Mouse (Mus musculus) midbrain, embryonic 16.5 days (tissue): Measurements from ENCODE around the gene Ech1. TPM values are rescaled to one million over a fixed set of nuclear protein-coding genes. Genes with fewer than 3 reads are reported as not detected.

ENCODE experiments used
- ATAC-seq: fragments of 200-750 bp; cut with Nextera tagmentation; 2 replicates; pipeline ENCODE4 v1.8.0; 2017; ENCODE audit warnings: moderate TSS enrichment
- H3K27ac ChIP-seq: fragments of 300-500 bp; sonication (generic); 2 replicates; pipeline ENCODE4 v1.5.1; 2014; ENCODE audit warnings: mild to moderate bottlenecking, low read length, mixed read lengths
- H3K27me3 ChIP-seq: fragments of 300-500 bp; sonication (generic); 2 replicates; pipeline ENCODE4 v1.6.1; 2014; ENCODE audit warnings: low read depth, low read length, mixed read lengths; ENCODE audit not compliant: control insufficient read depth, insufficient read depth
- H3K36me3 ChIP-seq: fragments of 300-500 bp; sonication (generic); 2 replicates; pipeline ENCODE4 v1.6.1; 2014; ENCODE audit warnings: mild to moderate bottlenecking, low read length, moderate library complexity, mixed read lengths; ENCODE audit not compliant: control insufficient read depth, insufficient read depth
- H3K4me1 ChIP-seq: fragments of 300-500 bp; sonication (generic); 2 replicates; pipeline ENCODE4 v1.6.1; 2014; ENCODE audit warnings: mild to moderate bottlenecking, low read length, mixed read lengths; ENCODE audit not compliant: control insufficient read depth, insufficient read depth
- H3K4me2 ChIP-seq: fragments of 300-500 bp; sonication (generic); 2 replicates; pipeline ENCODE4 v1.6.1; 2014; ENCODE audit warnings: mild to moderate bottlenecking, low read length, mixed read lengths
- H3K4me3 ChIP-seq: fragments of 300-500 bp; sonication (generic); 2 replicates; pipeline ENCODE4 v1.5.1; 2014; ENCODE audit warnings: low read depth, mild to moderate bottlenecking, low read length, moderate library complexity, mixed read lengths
- H3K9ac ChIP-seq: fragments of 300-500 bp; sonication (generic); 2 replicates; pipeline ENCODE4 v1.6.1; 2014; ENCODE audit warnings: low read depth, low read length, mixed read lengths
- H3K9me3 ChIP-seq: fragments of 300-500 bp; sonication (generic); replicated peaks from 2 replicates; pipeline ENCODE4 v1.6.1; 2014; ENCODE audit warnings: mild to moderate bottlenecking, low read length, mixed read lengths; ENCODE audit not compliant: control insufficient read depth, poor library complexity, severe bottlenecking
- WGBS: fragments of 180-500 bp; shearing (Covaris S2); extraction: QIAGEN DNeasy Blood & Tissue Kit; methylation state at CpG from one replicate; pipeline ENCODE4 v1.1.7; 2014; 5-methylcytosine and 5-hydroxymethylcytosine counted together
- polyA plus RNA-seq: library from polyadenylated mRNA; unstranded; fragments of >200 nt; fragmentation: Nextera tagmentation; extraction: Ambion mirVana; gene quantifications from 2 replicates; pipeline ENCODE4 v1.2.1, GENCODE M21; 2015

The Ech1 gene
- polyA plus RNA-seq, 1 experiment from 2014 or later = 96.4 TPM

- H3K27me3 ChIP-seq = no peaks in the 10 kb centered on the region
- no peak for ATAC-seq
- H3K27ac ChIP-seq = no peak overlapping the region
- no peaks in the 10 kb centered on the region for H3K9me3 ChIP-seq
- H3K4me1 ChIP-seq = no peaks in the 10 kb centered on the region
- WGBS = 91% methylated on average over 24 of the region's 24 CpGs
- no peak overlapping the region for H3K4me2 ChIP-seq
- no peak overlapping the region for H3K9ac ChIP-seq
- no peaks in the 10 kb centered on the region for H3K36me3 ChIP-seq
- H3K4me3 ChIP-seq = no peak overlapping the region
Measured at GRCm38 (mm10) chr7:28870901-28871664, 46.1 kb downstream of the Ech1 start.

- ATAC-seq = no peak
- WGBS = 66% methylated on average over 2 of the region's 2 CpGs
- H3K9ac ChIP-seq = no peak overlapping the region
- no peaks in the 10 kb centered on the region for H3K9me3 ChIP-seq
- no peaks in the 10 kb centered on the region for H3K4me1 ChIP-seq
- H3K4me3 ChIP-seq = no peak overlapping the region
- no peaks in the 10 kb centered on the region for H3K36me3 ChIP-seq
- no peak overlapping the region for H3K4me2 ChIP-seq
- H3K27me3 ChIP-seq = no peaks in the 10 kb centered on the region
- no peak overlapping the region for H3K27ac ChIP-seq
Measured at GRCm38 (mm10) chr7:28874565-28874964, 49.5 kb downstream of the Ech1 start.

DNA sequence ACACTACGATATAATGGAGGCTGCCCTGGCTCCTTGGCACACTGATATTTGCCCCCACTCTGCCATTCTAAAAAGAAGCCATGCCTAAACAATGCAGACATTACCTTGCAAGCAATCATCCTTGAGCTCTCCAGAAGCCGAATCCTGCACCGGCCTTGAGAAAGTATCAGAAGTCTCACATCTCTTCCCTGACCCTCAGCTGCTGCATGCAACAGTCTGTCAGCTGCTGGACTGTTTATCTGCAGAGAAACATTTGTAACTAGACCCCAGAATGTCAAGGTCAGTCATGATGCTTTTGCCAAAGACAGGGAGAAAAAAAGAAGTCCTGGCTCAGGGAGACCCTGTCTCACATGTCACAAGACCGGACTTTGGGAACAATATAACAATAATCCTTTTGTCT lies 51.1 kb downstream of the Ech1 start:
- no peak overlapping the region for H3K9ac ChIP-seq
- H3K36me3 ChIP-seq = no peaks in the 10 kb centered on the region
- H3K27ac ChIP-seq = no peak overlapping the region
- no peak for ATAC-seq
- WGBS = 88% methylated on average over 4 of the region's 4 CpGs
- no peaks in the 10 kb centered on the region for H3K27me3 ChIP-seq
- H3K4me2 ChIP-seq = no peak overlapping the region
- no peak overlapping the region for H3K4me3 ChIP-seq
- no peaks in the 10 kb centered on the region for H3K4me1 ChIP-seq
- H3K9me3 ChIP-seq = no peaks in the 10 kb centered on the region

- no peak for ATAC-seq
- Histone ChIP-seq H3K4me3 (no peak overlapping the region), H3K27ac (no peak overlapping the region), H3K9me3 (no peaks in the 10 kb centered on the region), H3K4me2 (no peak overlapping the region), H3K4me1 (no peaks in the 10 kb centered on the region), H3K36me3 (no peaks in the 10 kb centered on the region), H3K27me3 (no peaks in the 10 kb centered on the region), H3K9ac (no peak overlapping the region)
- 94% methylated on average over 7 of the region's 7 CpGs for WGBS
Measured at GRCm38 (mm10) chr7:28877155-28877554, 52.1 kb downstream of the Ech1 start.

DNA sequence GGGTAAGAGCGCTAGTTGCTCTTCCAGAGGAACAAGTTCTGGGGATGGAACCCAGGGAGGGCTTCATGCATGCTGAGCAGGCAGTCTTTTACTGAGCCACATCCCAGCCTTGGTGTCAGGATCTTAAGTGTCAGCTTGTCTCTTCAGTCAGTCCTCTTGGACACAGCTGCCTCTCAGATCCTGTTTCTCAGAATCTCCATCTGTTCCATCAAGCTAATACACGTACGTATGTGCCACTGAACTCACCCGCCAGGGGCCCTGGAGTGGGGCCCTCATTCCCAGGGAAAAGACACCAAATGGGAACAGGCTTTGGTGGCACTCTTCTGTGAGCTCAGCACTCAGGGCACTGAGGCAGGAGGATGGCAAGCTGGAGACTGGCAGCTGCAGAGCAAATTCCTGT lies 52.8 kb downstream of the Ech1 start:
- ATAC-seq = no peak
- Histone ChIP-seq H3K27me3 (no peaks in the 10 kb centered on the region), H3K36me3 (no peaks in the 10 kb centered on the region), H3K4me3 (no peak overlapping the region), H3K4me1 (no peaks in the 10 kb centered on the region), H3K9me3 (no peaks in the 10 kb centered on the region), H3K9ac (no peak overlapping the region), H3K27ac (no peak overlapping the region), H3K4me2 (no peak overlapping the region)
- 79% methylated on average over 4 of the region's 4 CpGs for WGBS

- no peak overlapping the region for H3K27ac ChIP-seq
- H3K36me3 ChIP-seq = no peaks in the 10 kb centered on the region
- no peak overlapping the region for H3K4me3 ChIP-seq
- no peaks in the 10 kb centered on the region for H3K4me1 ChIP-seq
- no peak for ATAC-seq
- WGBS = 79% methylated on average over 7 of the region's 7 CpGs
- H3K27me3 ChIP-seq = no peaks in the 10 kb centered on the region
- no peak overlapping the region for H3K9ac ChIP-seq
- no peak overlapping the region for H3K4me2 ChIP-seq
- H3K9me3 ChIP-seq = no peaks in the 10 kb centered on the region
Measured at GRCm38 (mm10) chr7:28879606-28880005, 54.6 kb downstream of the Ech1 start.

DNA sequence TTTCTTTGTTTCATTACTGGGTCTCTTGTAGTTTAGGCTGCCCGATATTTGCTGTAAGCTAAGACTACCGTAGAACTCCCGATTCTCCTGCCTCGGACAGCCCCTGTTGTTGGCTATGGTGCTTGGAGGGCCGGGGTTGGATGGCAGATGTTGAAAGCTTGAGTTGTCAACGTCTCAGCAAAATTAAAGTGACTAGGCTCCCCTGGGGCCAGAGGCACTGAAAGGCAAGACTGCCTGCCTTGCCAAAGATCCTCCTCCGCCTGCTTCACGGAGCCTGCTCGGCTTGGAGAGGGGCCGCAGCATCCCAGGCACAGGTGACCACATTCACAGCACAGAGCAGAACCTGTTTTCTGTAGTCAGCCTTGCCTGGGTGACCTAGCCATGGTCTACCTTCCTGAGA lies 55.5 kb downstream of the Ech1 start:
- H3K27ac ChIP-seq = no peak overlapping the region
- no peaks in the 10 kb centered on the region for H3K9me3 ChIP-seq
- no peaks in the 10 kb centered on the region for H3K4me1 ChIP-seq
- H3K9ac ChIP-seq = no peak overlapping the region
- ATAC-seq = no peak
- H3K36me3 ChIP-seq = no peaks in the 10 kb centered on the region
- H3K4me3 ChIP-seq = no peak overlapping the region
- no peak overlapping the region for H3K4me2 ChIP-seq
- 68% methylated on average over 10 of the region's 10 CpGs for WGBS
- no peaks in the 10 kb centered on the region for H3K27me3 ChIP-seq

GRCm38 (mm10) chr7:28881199-28881598 lies 56.2 kb downstream of the Ech1 start, which contains the start of gene Capn12:
Gene Capn12, plus strand, starts transcription at chr7:28881422.
- no peak within 1 kb of the TSS for H3K4me2 ChIP-seq
- no peak for ATAC-seq
- no peaks in the 10 kb centered on the region for H3K9me3 ChIP-seq
- H3K4me1 ChIP-seq = no peaks in the 10 kb centered on the region
- no peak within 1 kb of the TSS for H3K9ac ChIP-seq
- H3K4me3 ChIP-seq = no peak within 1 kb of the TSS
- no peak within 1 kb of the TSS for H3K27ac ChIP-seq
- no peaks in the 10 kb centered on the region for H3K36me3 ChIP-seq
- no peaks in the 10 kb centered on the region for H3K27me3 ChIP-seq
- 50% methylated on average over 13 of the region's 13 CpGs for WGBS
